Mouse (Mus musculus): Measurements from ENCODE around the gene Rasgef1c.

Gene Rasgef1c

DNA sequence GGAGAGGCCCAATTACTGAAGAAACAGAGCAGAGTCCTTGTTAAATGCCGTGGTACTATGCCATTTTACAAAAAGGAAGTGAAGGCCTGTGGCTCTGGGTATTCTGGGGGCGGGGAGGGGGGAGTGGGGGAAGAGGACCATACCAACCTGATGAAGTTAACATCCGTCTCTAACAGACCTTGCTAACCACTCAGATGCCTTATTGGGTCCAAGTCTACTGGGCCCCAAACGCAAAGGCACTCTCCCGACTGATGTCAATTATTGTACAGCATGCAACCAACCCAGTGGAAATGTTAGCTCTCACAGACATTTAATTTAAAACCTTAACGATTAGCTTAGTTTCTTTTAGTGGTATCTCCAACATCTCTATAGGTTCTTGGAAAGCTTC, 122.8 kb downstream of the Rasgef1c start:
- no peak for DNase-seq (ENCODE audit: low spot score in 2 of 2)

DNA sequence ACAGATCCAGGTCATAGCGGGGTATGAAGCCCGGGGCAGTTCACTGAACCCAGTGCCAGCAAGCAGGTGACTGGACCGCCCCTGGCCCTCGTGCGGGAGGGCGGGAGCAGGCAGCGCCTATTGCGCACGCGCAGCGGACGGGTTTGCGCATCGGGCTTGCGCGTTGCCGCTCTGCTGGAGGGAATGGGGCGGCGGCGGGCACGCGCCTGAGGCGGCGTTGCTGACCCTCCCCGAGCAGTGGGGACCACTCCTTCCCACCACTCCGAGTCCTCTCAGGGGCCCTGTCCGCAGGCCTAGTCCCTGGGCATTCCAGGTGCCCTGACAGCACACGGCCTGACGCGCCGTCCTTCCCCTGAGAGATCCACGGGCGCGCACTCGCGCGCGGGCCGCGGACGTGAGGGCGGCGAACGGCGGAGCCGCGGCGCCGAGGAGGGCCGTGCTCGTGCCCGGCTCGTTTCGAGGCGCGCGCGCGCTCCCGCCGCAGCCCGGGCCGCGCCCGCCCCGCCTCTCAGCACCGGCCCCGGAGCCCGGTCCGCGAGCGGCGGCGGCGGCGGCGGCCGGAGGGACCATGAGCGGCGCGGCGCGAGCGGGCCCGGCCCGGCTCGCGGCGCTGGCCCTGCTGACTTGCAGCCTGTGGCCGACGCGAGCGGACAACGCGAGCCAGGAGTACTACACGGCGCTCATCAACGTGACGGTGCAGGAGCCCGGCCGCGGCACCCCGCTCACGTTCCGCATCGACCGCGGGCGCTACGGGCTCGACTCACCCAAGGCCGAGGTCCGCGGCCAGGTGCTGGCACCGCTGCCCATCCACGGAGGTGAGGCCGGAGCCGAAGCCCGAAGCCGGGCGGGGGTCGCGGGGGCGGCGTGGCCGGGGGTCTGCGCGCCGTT, 123.4 kb downstream of the Rasgef1c start, which contains the start of gene Rnf130:
Gene Rnf130 (plus strand): TSS at position 514 of the 888 bp plus-strand sequence.
- DNase-seq (ENCODE audit: low spot score in 2 of 2), result peak; percentile 92 to 97

DNA sequence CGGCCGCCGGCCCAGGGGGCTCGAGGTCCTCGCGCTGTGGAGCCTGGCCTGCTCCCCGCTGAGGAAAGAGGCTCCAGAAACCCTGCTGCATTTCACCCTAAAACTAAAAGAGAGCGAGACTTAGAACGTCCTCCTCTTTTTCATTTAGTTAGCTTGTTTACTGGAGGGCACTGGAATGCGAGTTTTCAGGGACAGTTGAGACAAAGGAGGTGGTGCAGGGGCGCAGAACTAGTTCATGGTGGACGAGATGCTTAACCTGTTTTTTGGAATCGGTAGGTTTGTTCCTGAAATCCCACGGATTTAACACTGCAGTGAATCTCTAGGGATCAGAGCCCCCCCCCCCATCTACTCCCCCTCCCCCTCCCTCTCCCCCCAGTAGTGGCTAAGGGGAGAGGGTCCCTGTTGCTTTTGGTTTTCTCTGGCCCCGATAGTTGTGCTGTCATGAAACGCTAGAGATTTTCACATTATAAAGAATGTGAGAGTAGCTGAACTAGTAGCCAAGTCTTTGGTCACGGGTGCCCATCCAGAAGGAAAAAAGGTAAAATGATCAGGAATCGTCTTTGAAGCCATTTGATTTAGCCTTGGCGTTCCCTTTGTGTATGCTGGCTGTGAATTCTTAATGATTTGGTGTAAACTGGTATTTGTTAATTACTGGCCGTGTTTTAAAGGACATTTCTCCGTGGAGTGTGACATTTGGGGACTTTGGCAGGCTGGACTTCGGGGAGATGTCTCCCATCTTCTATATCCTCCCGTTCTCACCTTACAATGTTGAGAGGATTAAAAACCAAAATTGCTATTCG, 124.3 kb downstream of the Rasgef1c start:
- DNase-seq (ENCODE audit: low spot score in 2 of 2), result no peak

DNA sequence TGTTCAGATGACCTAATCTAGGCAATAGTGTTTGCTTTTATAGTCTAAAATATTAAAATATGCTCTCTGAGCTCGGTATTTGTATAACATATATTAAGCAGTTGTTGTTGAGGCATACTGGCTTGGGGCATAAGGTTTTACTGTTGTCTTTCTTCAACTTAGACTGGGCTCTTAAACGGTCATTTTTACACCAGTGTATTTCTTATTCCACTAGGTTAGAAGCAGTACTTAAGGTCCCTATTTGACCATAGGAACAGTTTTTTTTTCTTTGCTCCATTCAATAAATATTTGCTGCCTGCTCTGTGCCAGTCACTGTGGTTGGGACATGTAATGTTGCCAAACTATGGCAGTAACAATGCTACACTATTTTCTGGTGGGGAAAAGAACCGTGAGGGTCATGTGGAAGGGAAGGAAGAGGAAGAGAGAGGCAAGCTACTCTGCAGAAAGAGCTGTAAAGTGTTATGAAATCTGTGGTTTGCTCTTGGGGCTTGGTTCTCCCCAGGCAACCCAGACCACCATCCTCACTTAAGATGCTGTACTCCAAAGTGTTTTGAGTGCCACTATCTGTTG, 125.0 kb downstream of the Rasgef1c start:
- no peak for DNase-seq (ENCODE audit: low spot score in 2 of 2)

DNA sequence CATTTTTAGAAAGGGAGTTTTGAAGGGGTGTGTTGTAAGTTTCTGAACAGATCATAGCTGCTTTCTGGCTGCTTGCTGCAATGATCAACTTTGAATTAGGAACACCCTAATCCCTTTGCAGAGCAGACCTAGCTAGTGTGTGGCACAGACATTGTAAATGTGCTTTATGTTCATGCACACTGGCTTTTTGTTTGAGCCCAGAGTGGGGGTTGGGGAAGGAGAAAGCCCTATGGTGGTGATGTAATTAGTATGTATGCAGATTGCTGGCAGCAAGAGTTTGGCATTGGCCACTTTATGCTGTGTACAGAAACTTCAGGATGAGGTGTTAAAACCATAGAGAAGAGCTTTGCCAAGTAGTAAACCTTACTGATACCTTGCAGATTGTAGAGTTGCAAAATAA, 126.8 kb downstream of the Rasgef1c start:
- no peak for DNase-seq (ENCODE audit: low spot score in 2 of 2)
